Mouse (Mus musculus): ENCODE data around the gene Cabcoco1. TPM values are rescaled to one million over a fixed set of nuclear protein-coding genes. Genes with fewer than 3 reads are reported as not detected.

The Cabcoco1 gene
- polyA plus RNA-seq, 1 experiment from 2014 or later, result 0.29 TPM

DNA sequence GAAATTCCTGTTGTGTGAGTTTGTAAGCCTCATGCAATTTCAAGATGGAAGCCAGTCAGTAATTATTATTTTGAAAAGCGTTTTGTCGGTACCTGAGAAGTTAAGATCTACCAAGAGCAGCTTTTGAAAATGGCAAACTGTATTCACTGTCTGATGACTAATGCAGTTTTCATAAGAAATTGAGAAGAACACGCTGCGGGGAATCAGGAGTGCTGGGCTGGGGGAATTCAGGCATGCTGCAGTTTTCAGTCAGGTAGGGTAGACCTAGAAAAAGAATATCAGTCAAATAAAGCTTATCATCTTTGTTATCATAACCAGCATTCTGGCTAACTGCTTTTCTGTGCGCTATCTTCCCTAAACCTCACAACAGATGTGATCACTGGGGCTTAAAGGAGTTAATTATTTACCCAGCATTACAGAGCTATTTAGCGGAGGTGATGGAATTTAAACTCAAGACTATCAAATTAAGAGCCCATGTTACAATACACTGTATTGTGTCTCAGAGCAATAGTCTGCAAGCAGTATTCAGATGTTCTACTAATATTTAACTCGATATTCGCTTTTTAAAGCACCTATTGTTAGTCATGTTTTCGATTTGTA, 9.1 kb upstream of the Cabcoco1 start:
- no peaks in the 10 kb centered on the region for H3K36me3 ChIP-seq
- no peak for ATAC-seq (ENCODE audit: low FRiP score, low read depth)
- no peak overlapping the region for H3K27ac ChIP-seq (replicated peaks)
- whole genome bisulfite sequencing, result 86% methylated on average over 9 of the region's 9 CpGs
- H3K27me3 ChIP-seq, result no peaks in the 10 kb centered on the region
- H3K4me1 ChIP-seq, result no peaks in the 10 kb centered on the region
- H3K9me3 ChIP-seq, result no peaks in the 10 kb centered on the region
- no peak overlapping the region for H3K4me3 ChIP-seq
- H3K4me2 ChIP-seq (replicated peaks), result no peak overlapping the region
- no peak overlapping the region for H3K9ac ChIP-seq (replicated peaks)

DNA sequence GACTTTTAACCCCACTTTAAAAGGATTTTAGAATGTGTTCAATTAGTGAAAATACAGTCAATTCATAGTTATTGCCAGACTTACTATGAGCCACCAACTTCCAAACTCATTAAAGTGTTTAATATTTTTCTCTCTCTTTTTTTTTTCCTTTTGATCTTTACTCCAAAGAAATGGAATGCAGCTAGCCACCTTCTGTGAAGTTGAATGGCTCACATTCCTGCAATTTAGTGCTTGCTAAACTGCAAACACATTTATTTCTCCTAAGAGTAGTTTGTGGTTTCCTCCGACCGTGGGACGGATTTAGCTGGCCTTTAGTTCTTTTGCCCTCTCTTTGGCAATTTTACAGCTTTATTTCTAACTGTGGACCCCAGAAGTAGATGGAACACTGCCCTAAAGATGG, 1.4 kb upstream of the Cabcoco1 start:
- Histone ChIP-seq H3K4me2 (replicated peaks) (no peak overlapping the region), H3K27ac (replicated peaks) (no peak overlapping the region), H3K36me3 (no peaks in the 10 kb centered on the region), H3K9ac (replicated peaks) (no peak overlapping the region), H3K27me3 (no peaks in the 10 kb centered on the region), H3K9me3 (no peaks in the 10 kb centered on the region), H3K4me1 (peaks cover 16% of the 10 kb centered on the region), H3K4me3 (no peak overlapping the region)
- ATAC-seq (ENCODE audit: low FRiP score, low read depth), result no peak
- 66% methylated on average over 3 of the region's 3 CpGs for WGBS

DNA sequence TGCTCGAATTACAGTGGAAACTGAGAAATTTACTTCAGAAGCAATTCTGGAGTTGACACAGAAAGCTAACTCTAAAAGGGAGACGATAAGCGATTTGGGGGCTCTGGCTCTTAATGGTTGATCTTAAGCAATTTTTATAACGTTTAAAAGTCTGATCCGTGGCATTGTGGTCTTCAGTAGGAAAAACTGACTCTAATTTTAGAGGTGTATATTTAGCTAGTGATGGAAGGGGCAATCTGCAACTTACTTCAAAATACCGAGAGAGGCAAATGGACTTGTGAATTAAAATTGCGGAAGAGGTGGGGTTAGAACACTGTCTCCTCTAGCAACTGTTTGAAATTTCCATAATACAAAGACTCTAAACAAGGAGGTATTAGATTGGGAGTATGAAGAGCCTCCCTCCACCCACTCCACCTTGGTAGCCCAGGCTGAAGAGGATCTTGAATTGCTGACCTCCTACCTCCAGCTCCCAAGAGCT, 286 bp upstream of the Cabcoco1 start:
- ATAC-seq (ENCODE audit: low FRiP score, low read depth), result no peak
- Histone ChIP-seq H3K36me3 (no peaks in the 10 kb centered on the region), H3K9ac (replicated peaks) (no peak overlapping the region), H3K4me1 (peaks cover 16% of the 10 kb centered on the region), H3K4me3 (no peak overlapping the region), H3K9me3 (no peaks in the 10 kb centered on the region), H3K27ac (replicated peaks) (no peak overlapping the region), H3K4me2 (replicated peaks) (peak overlapping the region; percentile 38), H3K27me3 (no peaks in the 10 kb centered on the region)
- WGBS, result 42% methylated on average over 7 of the region's 7 CpGs

DNA sequence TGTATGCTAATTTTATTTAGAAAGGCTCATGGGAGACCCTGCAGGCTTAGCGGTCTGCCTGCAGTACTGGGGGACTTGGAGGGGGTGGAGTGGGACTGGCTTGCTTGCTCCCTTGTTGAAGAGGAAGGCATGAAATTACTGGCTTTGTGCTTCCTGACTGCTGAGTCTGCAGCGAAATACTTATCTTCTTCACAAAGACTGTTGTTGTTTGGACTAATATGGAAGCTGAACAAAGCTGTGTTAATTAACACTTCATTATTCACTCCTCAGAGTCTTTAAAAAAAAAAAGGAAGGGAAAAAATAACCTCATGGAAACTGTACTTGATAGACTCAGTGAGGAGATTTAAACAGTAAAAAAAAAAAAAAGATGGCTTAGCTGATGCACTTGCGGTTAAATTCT, 1.1 kb downstream of the Cabcoco1 start:
- Histone ChIP-seq H3K27ac (replicated peaks) (peak overlapping the region; percentile 60), H3K4me3 (no peak overlapping the region), H3K9me3 (no peaks in the 10 kb centered on the region), H3K4me1 (peaks cover 16% of the 10 kb centered on the region), H3K36me3 (no peaks in the 10 kb centered on the region), H3K4me2 (replicated peaks) (0 out of 2 replicates have a peak overlapping the region, but pooled peaks have one; percentile 3), H3K27me3 (no peaks in the 10 kb centered on the region), H3K9ac (replicated peaks) (no peak overlapping the region)
- WGBS, result 32% methylated on average over 3 of the region's 3 CpGs
- peak; percentile 87 for ATAC-seq (ENCODE audit: low FRiP score, low read depth)

DNA sequence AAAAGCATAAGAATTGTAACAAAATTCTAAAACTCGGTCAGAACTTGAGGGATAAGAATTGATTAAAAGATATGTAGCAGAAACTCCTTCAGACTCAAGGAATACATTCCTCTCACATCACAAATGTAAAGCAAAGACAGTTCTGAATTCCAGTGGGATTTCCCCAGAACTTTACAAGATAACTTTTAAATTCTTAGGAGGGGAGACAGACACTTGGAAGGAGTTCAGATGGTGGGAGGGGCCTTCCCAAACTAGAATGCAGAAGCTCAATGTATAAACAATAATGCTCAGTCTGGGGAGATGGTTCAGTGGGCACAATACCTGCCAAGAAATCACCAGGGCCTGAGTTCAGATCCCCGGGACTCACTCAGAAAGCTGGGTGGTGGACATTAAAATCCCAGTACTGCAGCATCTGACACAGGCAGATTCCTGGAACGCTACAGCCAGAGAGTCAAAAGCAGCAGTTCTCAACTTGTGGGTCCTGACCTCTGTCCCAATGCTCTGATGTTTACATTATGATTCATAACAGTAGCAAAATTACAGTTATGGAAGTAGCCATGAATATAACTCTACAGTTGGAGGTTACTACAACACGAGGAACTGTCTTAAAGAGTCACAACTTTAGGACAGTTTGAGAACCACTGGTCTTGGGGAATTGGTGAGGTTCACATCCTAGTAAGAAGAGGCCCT, 4.3 kb downstream of the Cabcoco1 start:
- WGBS, result 78% methylated on average over 4 of the region's 4 CpGs
- Histone ChIP-seq H3K4me3 (no peak overlapping the region), H3K4me2 (replicated peaks) (no peak overlapping the region), H3K9ac (replicated peaks) (no peak overlapping the region), H3K9me3 (no peaks in the 10 kb centered on the region), H3K27me3 (no peaks in the 10 kb centered on the region), H3K36me3 (no peaks in the 10 kb centered on the region), H3K27ac (replicated peaks) (no peak overlapping the region), H3K4me1 (peaks cover 16% of the 10 kb centered on the region)
- no peak for ATAC-seq (ENCODE audit: low FRiP score, low read depth)

DNA sequence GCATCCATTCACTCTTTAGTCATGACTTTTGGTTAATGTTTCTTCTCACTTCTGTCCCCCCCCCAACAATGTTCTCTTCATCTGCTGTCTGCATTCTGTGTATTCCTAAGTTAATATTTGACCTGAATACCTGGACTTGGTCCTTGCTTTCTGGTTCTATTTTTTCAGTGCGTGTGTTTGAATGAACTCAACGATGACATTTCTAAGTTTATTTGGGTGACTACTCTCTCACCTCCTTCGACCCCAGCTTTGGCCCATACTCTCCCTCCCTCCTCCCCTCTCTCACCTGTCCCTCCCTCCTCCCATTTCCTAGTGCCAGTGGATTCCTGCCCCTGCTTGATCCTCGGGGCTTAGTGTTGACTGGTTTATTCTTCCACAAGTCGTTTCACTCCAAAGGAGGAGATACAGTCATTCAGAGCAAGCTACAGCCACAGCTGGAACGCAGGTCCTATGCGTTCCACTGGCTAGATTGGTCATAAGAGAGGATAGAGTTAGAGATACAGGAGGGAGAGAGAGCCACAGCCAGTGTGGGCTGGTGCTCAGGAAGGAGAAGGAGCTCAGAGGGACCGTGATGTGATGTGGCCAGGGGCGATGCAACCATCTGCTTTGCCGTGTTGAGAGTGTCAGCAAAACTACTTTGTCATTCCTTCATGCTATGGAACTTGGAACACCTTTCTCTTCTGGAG, 12.2 kb downstream of the Cabcoco1 start:
- H3K27ac ChIP-seq (replicated peaks), result no peak overlapping the region
- WGBS, result 89% methylated on average over 10 of the region's 10 CpGs
- no peak overlapping the region for H3K9ac ChIP-seq (replicated peaks)
- no peaks in the 10 kb centered on the region for H3K4me1 ChIP-seq
- no peak for ATAC-seq (ENCODE audit: low FRiP score, low read depth)
- H3K36me3 ChIP-seq, result no peaks in the 10 kb centered on the region
- H3K4me3 ChIP-seq, result no peak overlapping the region
- no peak overlapping the region for H3K4me2 ChIP-seq (replicated peaks)
- no peaks in the 10 kb centered on the region for H3K27me3 ChIP-seq
- no peaks in the 10 kb centered on the region for H3K9me3 ChIP-seq

DNA sequence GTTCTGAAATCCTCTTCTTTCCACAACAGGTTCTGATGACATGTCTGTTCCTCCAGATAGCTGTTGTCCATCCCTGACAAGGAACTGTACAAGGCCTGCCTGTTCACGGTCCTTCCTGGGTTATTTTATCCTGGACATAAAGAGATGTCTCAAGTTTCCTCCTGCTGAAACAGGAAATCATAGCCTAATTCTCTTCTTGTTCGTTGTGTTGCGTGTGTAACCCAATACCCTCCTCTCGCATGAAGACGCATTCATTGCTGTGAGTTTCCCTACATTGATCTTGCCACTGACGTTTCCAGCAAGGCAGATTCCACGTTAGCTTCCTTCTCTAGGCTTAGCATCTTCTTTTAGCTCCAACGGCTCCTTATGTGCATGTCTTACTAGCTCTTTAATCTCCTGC, 12.7 kb downstream of the Cabcoco1 start:
- Histone ChIP-seq H3K4me2 (replicated peaks) (no peak overlapping the region), H3K9ac (replicated peaks) (no peak overlapping the region), H3K9me3 (no peaks in the 10 kb centered on the region), H3K4me3 (no peak overlapping the region), H3K27ac (replicated peaks) (no peak overlapping the region), H3K4me1 (no peaks in the 10 kb centered on the region), H3K27me3 (no peaks in the 10 kb centered on the region), H3K36me3 (no peaks in the 10 kb centered on the region)
- 74% methylated on average over 8 of the region's 8 CpGs for WGBS
- ATAC-seq (ENCODE audit: low FRiP score, low read depth), result no peak

DNA sequence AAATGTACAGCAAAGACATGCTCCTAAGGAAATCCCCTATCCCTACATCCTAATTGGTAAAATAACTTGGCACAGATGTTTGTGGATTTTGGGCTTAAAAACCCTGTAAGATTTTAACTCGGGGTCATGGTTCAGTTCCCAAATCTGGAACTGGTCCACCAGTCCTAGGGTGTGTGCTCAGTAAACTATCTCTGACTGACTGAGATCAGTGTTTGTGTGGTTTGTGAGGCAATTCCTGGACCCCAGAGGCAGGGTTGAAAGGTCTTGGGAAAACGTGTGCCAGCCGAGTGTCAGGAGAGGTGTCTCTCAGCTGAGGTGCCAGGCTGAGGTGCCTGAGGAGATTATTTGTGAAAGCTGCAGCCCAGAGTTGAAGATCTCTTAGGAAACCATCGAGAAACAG, 19.6 kb downstream of the Cabcoco1 start:
- no peak overlapping the region for H3K4me3 ChIP-seq
- H3K4me1 ChIP-seq, result no peaks in the 10 kb centered on the region
- 79% methylated on average over 4 of the region's 4 CpGs for WGBS
- ATAC-seq (ENCODE audit: low FRiP score, low read depth), result no peak
- H3K36me3 ChIP-seq, result no peaks in the 10 kb centered on the region
- H3K27me3 ChIP-seq, result no peaks in the 10 kb centered on the region
- no peaks in the 10 kb centered on the region for H3K9me3 ChIP-seq
- no peak overlapping the region for H3K4me2 ChIP-seq (replicated peaks)
- no peak overlapping the region for H3K27ac ChIP-seq (replicated peaks)
- no peak overlapping the region for H3K9ac ChIP-seq (replicated peaks)

DNA sequence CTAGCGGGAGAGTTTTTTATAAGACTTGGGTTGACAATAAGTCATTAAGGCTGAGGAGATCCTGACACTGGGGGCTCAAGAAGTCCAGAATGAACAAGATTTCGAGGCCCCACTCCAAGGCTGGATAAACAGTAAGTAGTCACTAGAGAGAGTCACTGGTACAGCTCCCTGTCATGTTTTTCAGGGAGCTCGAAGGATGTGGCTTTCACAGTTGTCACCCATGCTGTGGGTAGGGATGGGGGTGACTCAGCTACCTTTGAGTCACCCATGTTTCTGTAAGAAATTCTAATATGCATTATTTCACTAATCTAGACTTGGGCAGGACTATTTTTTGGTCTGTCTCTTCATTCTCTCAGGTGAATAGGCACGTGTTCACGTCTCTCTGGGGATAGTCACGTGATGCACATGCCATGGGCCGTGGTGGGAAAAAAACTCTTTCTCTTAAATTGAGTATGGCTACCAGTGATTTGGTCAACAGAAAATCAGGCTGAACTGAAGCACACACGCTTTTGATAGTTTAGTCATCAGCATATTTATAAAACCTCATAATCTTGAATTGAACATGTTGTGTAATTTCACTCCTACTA, 29.2 kb downstream of the Cabcoco1 start:
- Histone ChIP-seq H3K9ac (replicated peaks) (no peak overlapping the region), H3K36me3 (no peaks in the 10 kb centered on the region), H3K4me2 (replicated peaks) (no peak overlapping the region), H3K27ac (replicated peaks) (no peak overlapping the region), H3K4me3 (no peak overlapping the region), H3K9me3 (no peaks in the 10 kb centered on the region), H3K4me1 (no peaks in the 10 kb centered on the region), H3K27me3 (no peaks in the 10 kb centered on the region)
- ATAC-seq (ENCODE audit: low FRiP score, low read depth), result no peak
- WGBS, result 89% methylated on average over 8 of the region's 8 CpGs

DNA sequence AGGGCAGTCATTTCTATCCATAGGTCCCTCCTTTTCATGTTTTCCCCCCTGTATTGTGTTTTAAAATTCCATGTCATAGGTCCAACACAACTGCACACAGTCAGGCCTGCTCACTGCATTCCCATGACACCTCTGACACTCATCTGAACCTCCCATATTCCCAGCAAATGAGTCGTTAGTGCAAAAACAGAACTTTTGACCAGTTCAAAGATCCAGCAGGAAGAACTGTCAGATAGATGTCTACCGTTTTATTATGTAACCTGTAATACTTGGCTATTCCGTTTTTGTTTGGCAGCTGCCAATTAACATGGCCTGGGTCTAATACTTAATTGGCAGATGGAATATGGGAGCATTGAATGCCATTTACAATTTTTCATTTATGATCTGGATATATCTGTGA, 34.0 kb downstream of the Cabcoco1 start:
- Histone ChIP-seq H3K27ac (replicated peaks) (no peak overlapping the region), H3K4me3 (no peak overlapping the region), H3K4me1 (no peaks in the 10 kb centered on the region), H3K9me3 (no peaks in the 10 kb centered on the region), H3K9ac (replicated peaks) (no peak overlapping the region), H3K4me2 (replicated peaks) (no peak overlapping the region), H3K27me3 (no peaks in the 10 kb centered on the region), H3K36me3 (no peaks in the 10 kb centered on the region)
- WGBS, result 90% methylated on average over 3 of the region's 3 CpGs
- no peak for ATAC-seq (ENCODE audit: low FRiP score, low read depth)

DNA sequence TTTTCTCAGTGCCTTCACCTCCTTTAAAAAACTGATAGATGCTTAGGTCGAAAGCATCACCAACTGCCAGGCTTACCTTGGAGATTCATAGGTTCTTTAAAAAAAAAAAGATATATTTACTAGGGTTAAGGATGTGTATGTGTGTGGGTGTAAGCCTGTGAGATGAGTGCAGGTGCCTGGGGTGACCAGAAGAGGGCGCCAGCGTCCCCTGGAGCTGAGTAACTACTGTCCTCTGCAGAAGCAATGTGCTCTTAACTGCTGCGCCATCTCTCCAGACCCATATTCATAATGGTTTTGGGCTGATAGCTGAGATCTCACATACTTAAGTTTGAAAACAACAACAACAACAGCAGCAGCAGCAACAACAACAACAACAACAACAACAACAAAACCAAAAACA, 35.5 kb downstream of the Cabcoco1 start:
- no peak for ATAC-seq (ENCODE audit: low FRiP score, low read depth)
- Histone ChIP-seq H3K27me3 (no peaks in the 10 kb centered on the region), H3K9ac (replicated peaks) (no peak overlapping the region), H3K36me3 (no peaks in the 10 kb centered on the region), H3K4me2 (replicated peaks) (no peak overlapping the region), H3K4me3 (no peak overlapping the region), H3K4me1 (no peaks in the 10 kb centered on the region), H3K9me3 (no peaks in the 10 kb centered on the region), H3K27ac (replicated peaks) (no peak overlapping the region)
- 87% methylated on average over 4 of the region's 4 CpGs for WGBS

DNA sequence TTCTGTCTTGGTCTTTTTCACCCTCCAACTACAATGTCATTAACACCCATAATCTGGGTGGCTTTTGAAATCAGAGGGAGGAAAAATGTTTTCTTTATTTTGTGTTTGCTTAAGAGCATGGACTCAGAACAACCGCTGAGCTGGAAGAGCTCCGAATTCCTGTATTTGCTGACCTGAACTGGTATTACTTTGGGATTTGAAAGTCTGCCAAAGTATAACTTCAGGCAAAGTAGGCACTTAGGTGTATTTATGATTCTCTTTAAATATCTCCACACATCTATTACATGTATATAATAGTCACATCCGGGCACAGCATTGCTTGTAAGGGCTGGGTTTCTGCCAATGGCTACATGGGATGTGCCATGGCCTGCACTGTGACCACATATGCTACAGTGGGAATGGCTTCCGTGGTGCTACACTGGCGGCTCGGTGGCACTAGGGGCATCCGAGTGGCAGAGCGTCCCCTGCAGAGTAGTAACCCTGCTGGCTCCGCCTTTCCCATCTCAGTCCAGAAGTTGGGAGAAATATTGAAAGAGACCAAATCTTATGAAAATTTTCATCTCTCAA, 37.0 kb downstream of the Cabcoco1 start:
- H3K27me3 ChIP-seq, result no peaks in the 10 kb centered on the region
- WGBS, result 85% methylated on average over 9 of the region's 9 CpGs
- no peaks in the 10 kb centered on the region for H3K4me1 ChIP-seq
- H3K9ac ChIP-seq (replicated peaks), result no peak overlapping the region
- H3K9me3 ChIP-seq, result no peaks in the 10 kb centered on the region
- no peak overlapping the region for H3K4me3 ChIP-seq
- H3K4me2 ChIP-seq (replicated peaks), result no peak overlapping the region
- no peaks in the 10 kb centered on the region for H3K36me3 ChIP-seq
- ATAC-seq (ENCODE audit: low FRiP score, low read depth), result no peak
- no peak overlapping the region for H3K27ac ChIP-seq (replicated peaks)
